Mouse (Mus musculus): ENCODE results near the gene Rps27l.

The Rps27l gene

DNA sequence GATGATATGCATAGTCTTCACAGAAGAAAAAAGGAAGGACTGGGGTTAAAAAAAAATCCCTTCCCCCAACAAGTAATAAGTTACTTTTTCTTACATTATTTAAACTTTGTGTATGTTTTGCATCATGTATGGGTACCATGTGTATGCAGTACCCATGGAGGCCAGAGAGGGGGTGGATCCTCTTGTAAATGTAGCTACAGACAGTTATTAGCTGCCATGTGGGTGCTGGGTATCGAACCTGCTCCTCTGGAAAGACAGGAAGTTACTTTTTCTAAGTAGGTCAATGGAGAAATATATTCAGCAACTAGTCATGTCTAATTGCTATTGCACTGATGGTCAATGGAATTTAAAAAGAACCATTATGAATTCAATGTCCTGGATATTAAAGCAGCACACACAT is 32.6 kb downstream of the Rps27l start:
- CTCF ChIA-PET: no interaction called here

DNA sequence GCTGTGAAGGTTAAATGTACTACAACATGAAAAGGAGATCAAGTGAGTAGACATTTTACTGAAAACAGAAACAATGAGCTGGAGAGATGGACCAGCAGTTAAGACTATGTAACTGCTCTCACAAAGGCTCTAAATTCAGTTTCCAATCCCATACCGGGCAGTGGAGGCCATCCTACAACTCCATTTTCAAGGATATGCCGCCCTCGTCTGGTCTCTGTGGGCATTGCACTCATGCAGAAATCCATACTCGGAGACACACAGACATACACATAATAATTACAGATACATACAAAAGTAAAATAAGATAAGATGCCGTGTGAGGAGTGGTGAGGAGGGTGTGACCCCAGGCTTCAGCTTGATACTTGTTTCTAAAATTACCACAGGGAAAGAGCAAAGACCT is 34.6 kb downstream of the Rps27l start:
- CTCF ChIA-PET: no interaction called here

DNA sequence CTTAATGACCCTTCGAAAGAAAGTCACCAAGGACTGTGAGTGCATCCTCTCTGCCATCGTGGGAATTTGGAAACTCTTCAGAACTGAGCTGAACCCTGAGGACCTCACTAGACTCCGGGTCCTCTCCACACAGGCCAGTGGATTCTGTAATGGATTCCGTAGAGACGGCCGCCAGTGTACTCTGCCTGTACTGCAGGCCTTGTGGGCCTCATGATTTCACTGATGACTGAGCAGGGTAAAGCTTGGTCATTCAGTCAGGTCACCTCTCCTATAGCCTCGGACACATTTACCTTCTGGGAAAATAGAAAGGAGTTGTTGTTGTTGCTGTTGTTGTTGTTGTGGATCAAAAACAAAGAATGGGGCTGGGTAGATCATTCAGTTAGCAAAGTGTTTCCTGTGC is 36.2 kb downstream of the Rps27l start:
- CTCF ChIA-PET: no interaction called here

- CTCF ChIA-PET: no interaction called here
Observed at GRCm38 (mm10) chr9:66985377-66985776, 39.5 kb downstream of the Rps27l start.

DNA sequence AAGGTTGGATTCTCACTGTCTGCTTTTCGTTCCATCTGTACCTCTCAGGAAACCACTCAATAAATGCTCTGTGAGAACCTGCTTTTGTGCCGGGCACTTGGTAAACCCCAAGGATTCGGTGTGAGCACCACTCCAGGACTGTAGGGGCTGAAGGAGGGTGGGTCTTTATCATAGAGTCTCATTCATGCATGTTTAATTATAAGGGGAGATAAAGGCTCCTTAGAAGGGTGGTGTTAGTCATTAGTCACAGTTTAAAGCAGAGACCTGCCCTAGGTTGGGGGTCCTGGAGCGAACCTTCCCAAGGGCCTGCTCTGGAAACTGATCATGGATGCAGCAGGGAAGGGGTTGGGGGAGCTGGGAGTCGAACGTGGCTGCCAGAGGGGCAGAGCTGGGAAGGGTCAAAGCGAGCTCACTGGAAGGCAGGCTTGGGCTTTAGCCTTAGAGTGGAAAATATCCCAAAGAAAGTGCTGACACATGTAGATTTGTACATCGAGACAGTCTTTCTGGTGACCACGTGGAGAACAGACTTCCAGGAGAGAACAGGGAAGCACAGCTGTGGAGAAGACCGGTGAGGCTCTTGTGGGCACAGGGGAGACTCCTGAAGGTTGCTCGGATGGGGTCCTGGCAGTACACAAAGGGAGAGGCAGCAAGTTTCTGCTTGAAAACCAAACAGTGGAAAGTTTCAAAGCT is 42.5 kb downstream of the Rps27l start:
- CTCF ChIA-PET: no interaction called here

DNA sequence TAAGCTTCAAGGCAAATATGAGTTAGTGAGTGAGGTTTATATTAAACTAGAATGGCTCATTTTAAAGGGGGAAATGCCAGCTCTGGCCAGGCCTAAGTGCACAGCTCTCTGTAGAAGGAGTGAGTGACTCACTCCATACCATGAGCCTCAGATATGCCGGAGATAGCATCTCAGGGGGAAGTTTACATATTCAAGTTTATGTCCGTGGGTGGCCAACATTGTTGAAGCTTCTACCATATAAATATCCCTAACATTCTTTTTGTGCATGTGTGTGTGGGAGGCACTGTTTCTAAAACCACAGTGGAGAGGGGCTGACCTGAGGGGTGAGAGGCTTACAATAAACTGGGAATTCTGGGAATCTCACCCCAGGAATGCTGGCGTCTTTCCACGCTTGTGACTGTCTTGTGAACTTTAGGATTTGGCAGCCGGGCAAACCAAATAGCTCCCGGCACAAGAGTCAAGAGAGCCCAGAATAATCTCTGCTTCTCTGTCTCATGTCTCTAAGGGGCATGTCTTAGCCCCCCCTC is 43.1 kb downstream of the Rps27l start:
- CTCF ChIA-PET: no interaction called here

DNA sequence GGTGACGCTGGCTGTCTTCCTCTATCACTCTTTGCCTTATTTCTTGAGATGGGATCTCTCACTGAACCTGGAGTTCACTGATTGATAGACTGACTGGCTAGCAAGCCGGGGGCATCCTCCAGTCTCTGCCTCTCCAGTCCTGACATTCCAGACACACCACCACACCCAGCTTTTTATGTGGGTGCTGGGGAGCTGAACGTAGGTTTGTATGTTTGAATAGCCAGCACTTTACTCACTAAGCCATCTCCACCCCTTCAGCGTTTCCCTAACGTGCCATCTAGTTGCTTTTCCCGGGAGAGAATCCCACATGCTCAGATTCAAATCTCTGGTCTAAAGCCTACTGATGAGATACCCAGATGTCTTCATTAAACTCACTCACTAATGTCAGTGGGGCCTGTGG is 43.7 kb downstream of the Rps27l start:
- CTCF ChIA-PET: no interaction called here

GRCm38 (mm10) chr9:66990046-66990445 is 44.2 kb downstream of the Rps27l start:
- CTCF ChIA-PET: no interaction called here

DNA sequence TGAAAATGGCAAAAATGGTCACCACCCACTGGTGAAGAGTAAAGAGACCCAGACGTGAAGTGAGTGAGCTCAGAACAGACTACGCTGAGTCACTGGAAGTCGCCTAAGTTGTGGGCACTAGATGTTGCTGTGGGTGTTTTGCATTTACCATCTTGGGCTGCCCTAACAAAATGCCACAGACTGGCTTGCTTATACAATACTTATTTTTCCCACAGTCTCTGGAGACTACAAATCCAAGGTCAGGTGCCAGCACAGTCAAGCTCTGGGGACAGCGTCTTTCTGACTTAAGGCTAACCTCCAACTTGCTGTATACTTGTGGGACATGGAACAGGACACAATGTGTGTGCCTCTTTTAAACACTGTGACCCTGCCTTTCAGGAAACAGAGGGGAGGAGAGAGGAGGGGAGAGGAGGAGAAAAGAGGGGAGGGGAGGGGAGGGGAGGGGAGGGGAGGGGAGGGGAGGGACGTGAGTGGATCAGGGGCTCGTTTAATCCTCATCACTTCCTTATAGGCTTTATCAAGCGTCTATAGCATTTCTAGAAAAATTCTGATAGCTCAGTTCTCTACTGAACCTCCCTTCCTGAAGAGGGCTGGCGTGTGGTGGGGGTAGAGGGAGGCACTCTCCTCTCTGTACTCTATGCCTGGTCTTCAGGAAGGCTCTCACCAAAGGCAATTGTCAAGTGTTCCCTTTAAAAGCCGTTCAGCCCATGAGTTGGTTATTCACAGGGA is 45.3 kb downstream of the Rps27l start:
- CTCF ChIA-PET: interaction anchor here (0.6 kb wide), 1 partner anchor 126 kb away, joined by 3 read pairs; no protein-coding TSS in a partner anchor

DNA sequence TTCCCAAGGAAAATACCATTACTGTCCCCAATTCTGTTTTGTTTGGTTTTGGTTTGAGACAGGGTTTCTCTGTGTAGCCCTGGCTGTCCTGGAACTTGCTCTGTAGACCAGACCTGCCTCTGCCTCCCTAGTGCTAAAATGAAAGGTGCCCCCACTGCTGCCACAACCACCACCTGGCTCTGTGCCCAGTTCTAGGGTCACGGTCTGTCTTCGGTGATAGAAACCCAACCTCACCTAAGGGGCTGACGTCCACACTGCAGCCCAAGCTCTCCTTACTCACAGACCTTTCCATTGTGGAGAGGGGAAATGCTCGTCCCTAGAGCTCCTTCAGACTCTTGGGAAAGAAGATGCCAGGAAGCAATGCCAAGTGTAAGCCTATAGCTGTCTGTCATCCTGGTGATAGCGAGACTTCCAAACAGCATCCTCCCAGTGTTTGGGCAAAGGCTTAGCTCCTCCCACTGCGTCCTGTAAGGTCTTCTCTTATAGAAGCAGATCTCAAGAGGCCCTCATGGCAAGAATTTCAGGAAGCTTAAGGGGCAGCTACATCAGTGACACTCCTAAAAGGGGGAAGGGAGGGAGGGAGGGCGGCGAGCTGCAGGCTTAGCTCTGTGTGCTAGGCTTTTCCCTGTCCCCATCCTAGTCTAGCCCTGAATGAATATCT is 46.0 kb downstream of the Rps27l start:
- CTCF ChIA-PET: interaction anchor here (0.6 kb wide), 1 partner anchor 127 kb away, joined by 3 read pairs; no protein-coding TSS in a partner anchor

Data from spleen, embryonic (tissue).